Mouse (Mus musculus): Measurements from ENCODE around the gene Hsdl2.

DNA sequence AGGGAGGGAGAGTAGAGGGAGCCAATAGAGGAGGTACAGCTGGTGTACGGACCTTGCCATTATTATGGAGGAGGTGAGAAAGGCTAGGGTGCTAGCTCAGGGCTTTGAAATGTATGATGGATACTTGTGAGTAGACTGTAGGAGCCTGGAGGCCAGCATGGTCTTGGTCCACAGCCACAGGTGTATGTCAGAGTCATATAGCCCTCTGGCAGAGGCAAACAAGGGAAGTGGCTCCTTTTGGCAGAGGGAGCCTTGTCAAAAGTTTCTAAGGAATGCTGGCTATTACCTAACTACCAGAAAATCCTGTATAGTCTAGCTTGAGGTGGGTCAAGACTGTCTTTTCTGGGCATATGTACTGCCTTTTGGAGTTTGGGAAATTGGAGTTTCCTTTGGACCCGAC, 59.4 kb downstream of the Hsdl2 start:
- TF ChIP-seq CTCF (IDR thresholded peaks at IDR 0.05; ENCODE audit: low read depth, low read length) (no peak), GATA1 (IDR thresholded peaks at IDR 0.05; ENCODE audit: borderline replicate concordance, low read length) (no peak), GATA2 (IDR thresholded peaks at IDR 0.05; ENCODE audit: borderline replicate concordance, low read depth, low read length) (no peak)
